Mouse (Mus musculus) hindbrain, embryonic 11.5 days (tissue): ENCODE results near the gene Oprl1. TPM values are rescaled to one million over a fixed set of nuclear protein-coding genes. Genes with fewer than 3 reads are reported as not detected.

Experiments
- ATAC-seq: fragments of 200-750 bp; cut with Nextera tagmentation; 2 replicates; pipeline ENCODE4 v1.8.0; 2017; ENCODE audit warnings: mild to moderate bottlenecking, moderate TSS enrichment, moderate library complexity; ENCODE audit not compliant: low FRiP score
- DNase-seq: peaks from one replicate; pipeline ENCODE4 v3.0.0-alpha.2; 2015; ENCODE audit warnings: low spot score
- H3K27ac ChIP-seq: fragments of 300-500 bp; sonication (generic); 2 replicates; pipeline ENCODE4 v1.5.1; 2014; ENCODE audit warnings: mild to moderate bottlenecking, low read depth, low read length
- H3K27me3 ChIP-seq: fragments of 300-500 bp; sonication (generic); 2 replicates; pipeline ENCODE4 v1.6.1; 2014; ENCODE audit warnings: mild to moderate bottlenecking, low read length, moderate library complexity, mixed read lengths; ENCODE audit not compliant: control insufficient read depth, insufficient read depth
- H3K36me3 ChIP-seq: fragments of 300-500 bp; sonication (generic); 2 replicates; pipeline ENCODE4 v1.6.1; 2014; ENCODE audit warnings: mild to moderate bottlenecking, low read length, moderate library complexity, mixed read lengths; ENCODE audit not compliant: control insufficient read depth, insufficient read depth
- H3K4me1 ChIP-seq: fragments of 300-500 bp; sonication (generic); replicated peaks from 2 replicates; pipeline ENCODE4 v1.6.1; 2014; ENCODE audit warnings: low read length, mixed read lengths; ENCODE audit not compliant: control insufficient read depth, insufficient read depth
- H3K4me2 ChIP-seq: fragments of 300-500 bp; sonication (generic); replicated peaks from 2 replicates; pipeline ENCODE4 v1.6.1; 2014; ENCODE audit warnings: mild to moderate bottlenecking, low read depth, low read length
- H3K4me3 ChIP-seq: fragments of 300-500 bp; sonication (generic); 2 replicates; pipeline ENCODE4 v1.5.1; 2014; ENCODE audit warnings: low read depth, low read length
- H3K9ac ChIP-seq: fragments of 300-500 bp; sonication (generic); 2 replicates; pipeline ENCODE4 v1.6.1; 2014; ENCODE audit warnings: low read depth, low read length
- H3K9me3 ChIP-seq: fragments of 300-500 bp; sonication (generic); 2 replicates; pipeline ENCODE4 v1.6.1; 2016; ENCODE audit warnings: low read length; ENCODE audit not compliant: control insufficient read depth
- WGBS: fragments of 180-500 bp; shearing (Covaris S2); extraction: QIAGEN DNeasy Blood & Tissue Kit; methylation state at CpG from one replicate; pipeline ENCODE4 v1.1.7; 2014; 5-methylcytosine and 5-hydroxymethylcytosine counted together
- polyA plus RNA-seq: library from polyadenylated mRNA; unstranded; fragments of >200 nt; fragmentation: Nextera tagmentation; extraction: Ambion mirVana; gene quantifications from 2 replicates; pipeline ENCODE4 v1.2.1, GENCODE M21; 2014

The Oprl1 gene
- polyA plus RNA-seq, 1 experiment from 2014 or later = 21.6 TPM

DNA sequence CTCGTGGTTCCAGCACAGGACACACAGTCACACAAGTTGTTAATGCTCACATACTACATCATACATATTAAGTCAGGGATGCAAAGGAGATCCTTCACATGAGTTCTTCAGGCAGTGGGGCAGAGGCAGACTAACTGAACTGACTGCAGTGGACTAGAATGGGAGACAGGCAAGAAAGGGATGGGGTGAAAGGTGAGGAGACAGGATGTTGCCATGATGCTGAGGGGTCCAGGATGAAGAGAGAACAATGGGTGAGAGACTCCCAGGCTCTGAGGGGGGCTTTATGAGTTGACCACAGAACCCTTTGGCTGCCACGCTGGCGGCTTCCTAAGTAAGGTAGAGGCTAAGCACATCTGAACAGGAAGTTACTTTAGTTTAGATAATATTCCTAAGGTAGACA, 20.2 kb upstream of the Oprl1 start:
- WGBS = 91% methylated on average over 3 of the region's 3 CpGs
- Histone ChIP-seq H3K4me1 (no peaks in the 10 kb centered on the region), H3K9me3 (no peaks in the 10 kb centered on the region), H3K27ac (no peak overlapping the region), H3K4me2 (peak overlapping the region; percentile 90; the same call in 1 of the 2 replicates), H3K36me3 (no peaks in the 10 kb centered on the region), H3K9ac (no peak overlapping the region), H3K4me3 (no peak overlapping the region), H3K27me3 (no peaks in the 10 kb centered on the region)
- no peak for DNase-seq
- no peak for ATAC-seq

DNA sequence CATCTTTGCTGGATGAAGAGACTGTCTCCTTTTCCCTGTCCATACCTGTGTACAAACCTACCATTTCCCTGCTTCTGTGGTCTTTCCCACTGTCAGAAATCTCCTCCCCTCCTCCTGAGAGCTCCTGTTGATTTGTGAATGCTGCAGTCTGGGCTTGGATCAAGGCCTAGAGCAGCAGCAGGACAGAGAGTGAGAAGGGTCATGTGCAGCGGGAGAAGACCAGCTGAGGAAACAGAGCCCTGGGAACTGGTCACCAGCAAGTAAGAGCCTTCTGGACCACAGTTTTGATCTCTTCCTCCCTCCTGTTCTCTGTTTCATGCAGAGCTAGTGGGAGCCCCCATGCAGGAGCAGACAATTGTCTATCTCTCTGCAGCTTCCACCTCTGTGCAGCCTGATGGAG, 19.0 kb upstream of the Oprl1 start:
- Histone ChIP-seq H3K9me3 (no peaks in the 10 kb centered on the region), H3K4me3 (no peak overlapping the region), H3K4me2 (no peak overlapping the region), H3K27ac (no peak overlapping the region), H3K4me1 (no peaks in the 10 kb centered on the region), H3K9ac (no peak overlapping the region), H3K27me3 (no peaks in the 10 kb centered on the region), H3K36me3 (no peaks in the 10 kb centered on the region)
- ATAC-seq = no peak
- 79% methylated on average over 1 of the region's 1 CpGs for WGBS
- no peak for DNase-seq

DNA sequence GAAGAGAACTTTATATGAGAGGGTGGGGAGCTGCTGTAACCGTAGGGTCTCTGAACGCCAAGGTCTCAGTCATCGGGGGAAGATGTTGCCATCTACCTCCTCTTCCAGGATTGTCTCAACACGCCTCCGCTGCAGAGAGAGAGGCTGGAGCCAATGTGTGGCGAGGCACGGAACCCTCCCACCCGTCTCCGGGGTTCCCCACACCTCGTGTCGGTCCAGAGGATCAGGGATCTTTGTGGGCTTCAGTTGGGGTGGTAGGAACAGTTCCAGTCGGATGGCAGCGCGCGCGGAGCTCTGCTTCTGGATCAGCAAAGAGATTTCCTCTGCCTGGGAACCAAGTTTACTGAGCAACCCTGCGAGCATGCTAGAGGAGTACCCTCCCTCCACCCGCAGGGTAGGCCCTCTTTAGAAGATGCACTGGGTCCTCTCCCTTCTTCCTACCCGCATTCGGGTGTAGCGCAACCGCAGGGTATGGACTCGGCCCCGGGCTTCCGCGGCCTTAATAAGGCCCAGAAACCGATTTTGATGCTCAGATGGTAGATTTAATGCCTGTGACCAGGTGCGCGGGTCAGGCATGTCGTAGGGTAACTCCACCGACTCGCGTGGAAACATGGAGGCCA, 17.9 kb upstream of the Oprl1 start:
- Histone ChIP-seq H3K4me1 (no peaks in the 10 kb centered on the region), H3K36me3 (no peaks in the 10 kb centered on the region), H3K27me3 (no peaks in the 10 kb centered on the region), H3K4me3 (no peak overlapping the region), H3K4me2 (no peak overlapping the region), H3K9ac (no peak overlapping the region), H3K9me3 (no peaks in the 10 kb centered on the region), H3K27ac (no peak overlapping the region)
- DNase-seq (no peak), ATAC-seq (no peak)
- WGBS = 73% methylated on average over 33 of the region's 33 CpGs

DNA sequence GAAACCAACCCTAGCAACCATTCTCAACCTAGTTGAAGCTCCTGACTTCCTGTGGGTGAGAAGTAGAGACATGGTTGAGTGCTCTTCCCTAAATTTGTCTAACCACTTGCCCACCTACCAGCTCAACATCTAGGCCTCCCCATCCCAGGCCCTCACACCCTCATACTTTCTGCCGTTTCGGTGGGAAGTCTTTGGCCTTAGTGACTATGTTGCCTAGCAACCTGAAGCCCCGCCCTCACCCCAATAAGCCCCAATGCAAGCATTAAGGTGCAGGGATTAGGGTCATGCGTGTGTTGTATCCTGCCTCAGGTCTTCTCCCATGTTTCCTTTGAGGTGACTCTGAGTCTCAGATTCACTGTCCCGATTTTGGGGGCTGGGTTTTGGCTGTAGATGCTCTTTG, 16.6 kb upstream of the Oprl1 start, which contains the start of gene Lkaaear1:
Gene Lkaaear1 (minus strand): TSS at position 202 of the 400 bp plus-strand sequence.
- Histone ChIP-seq H3K9ac (no peak within 1 kb of the TSS), H3K27me3 (no peaks in the 10 kb centered on the region), H3K27ac (no peak within 1 kb of the TSS), H3K4me2 (no peak within 1 kb of the TSS), H3K9me3 (no peaks in the 10 kb centered on the region), H3K4me1 (no peaks in the 10 kb centered on the region), H3K4me3 (no peak within 1 kb of the TSS), H3K36me3 (no peaks in the 10 kb centered on the region)
- DNase-seq (no peak), ATAC-seq (no peak)
- 50% methylated on average over 5 of the region's 5 CpGs for WGBS

DNA sequence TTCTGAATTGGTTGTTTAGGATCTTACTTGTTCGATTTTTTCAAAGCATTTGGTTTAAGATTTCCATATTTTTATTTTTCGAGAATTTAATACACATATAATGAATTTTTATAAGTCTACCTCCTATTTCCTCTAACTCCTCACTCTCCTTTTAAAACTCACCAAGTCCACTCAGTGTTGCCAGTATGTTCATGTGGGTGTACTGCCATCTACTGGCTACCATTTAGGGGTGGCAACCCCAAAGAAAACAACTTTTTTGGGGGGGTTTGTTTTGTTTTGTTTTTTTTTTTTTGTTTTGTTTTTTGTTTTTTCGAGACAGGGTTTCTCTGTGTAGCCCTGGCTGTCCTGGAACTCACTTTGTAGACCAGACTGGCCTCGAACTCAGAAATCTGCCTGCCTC, 8.1 kb upstream of the Oprl1 start:
- DNase-seq = peak; percentile 20
- Histone ChIP-seq H3K36me3 (no peaks in the 10 kb centered on the region), H3K9ac (no peak overlapping the region), H3K9me3 (no peaks in the 10 kb centered on the region), H3K4me3 (no peak overlapping the region), H3K27ac (no peak overlapping the region), H3K27me3 (no peaks in the 10 kb centered on the region), H3K4me2 (no peak overlapping the region), H3K4me1 (no peaks in the 10 kb centered on the region)
- ATAC-seq = no peak
- 39% methylated on average over 4 of the region's 4 CpGs for WGBS

DNA sequence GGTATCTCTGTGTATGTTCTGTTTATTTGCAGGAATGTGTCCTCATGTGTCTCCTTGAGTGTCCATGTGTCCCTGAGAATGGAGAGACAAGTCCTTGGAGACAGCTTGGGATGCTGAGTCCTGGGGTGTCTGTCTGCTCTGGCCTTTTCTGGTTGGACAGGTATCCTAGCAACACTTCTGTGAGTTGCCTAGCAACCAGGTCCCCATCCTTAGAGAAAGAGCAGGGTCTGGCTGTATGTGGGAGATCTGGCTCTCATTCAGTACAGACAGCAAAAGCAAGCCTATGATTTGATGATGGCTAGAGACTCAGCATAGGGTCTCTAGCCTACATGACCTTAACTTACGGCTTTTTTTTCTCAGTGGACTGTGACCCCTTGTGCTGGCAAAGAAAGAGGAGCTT, 1.1 kb upstream of the Oprl1 start:
- H3K27ac ChIP-seq = peak overlapping the region; percentile 69
- H3K4me3 ChIP-seq = no peak overlapping the region
- H3K4me2 ChIP-seq = no peak overlapping the region
- no peaks in the 10 kb centered on the region for H3K27me3 ChIP-seq
- ATAC-seq (peak; percentile 70), DNase-seq (peak; percentile 50)
- no peaks in the 10 kb centered on the region for H3K9me3 ChIP-seq
- H3K4me1 ChIP-seq = peaks cover 4% of the 10 kb centered on the region
- no peaks in the 10 kb centered on the region for H3K36me3 ChIP-seq
- WGBS = 70% methylated on average over 1 of the region's 1 CpGs
- no peak overlapping the region for H3K9ac ChIP-seq

DNA sequence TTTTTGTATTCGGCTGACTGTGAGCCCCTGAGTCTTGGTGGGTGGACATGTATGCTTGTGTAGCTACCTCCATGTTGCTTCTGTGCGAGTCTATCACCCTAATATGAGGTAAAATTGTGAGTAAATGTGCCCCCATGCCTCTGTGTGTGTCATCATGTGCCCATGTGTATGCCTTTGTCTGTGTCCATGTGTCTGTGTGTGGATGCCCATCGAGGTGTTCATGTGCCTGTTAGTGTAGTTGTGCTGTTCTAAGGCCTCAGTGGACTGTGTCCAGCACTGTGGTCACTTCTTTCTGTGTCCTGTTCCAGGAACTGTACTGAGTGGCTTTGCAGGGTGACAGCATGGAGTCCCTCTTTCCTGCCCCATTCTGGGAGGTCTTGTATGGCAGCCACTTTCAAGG, 566 bp downstream of the Oprl1 start:
- peak overlapping the region; percentile 42 for H3K4me2 ChIP-seq
- H3K4me3 ChIP-seq = peak overlapping the region; percentile 38
- peaks cover 4% of the 10 kb centered on the region for H3K4me1 ChIP-seq
- no peaks in the 10 kb centered on the region for H3K9me3 ChIP-seq
- 67% methylated on average over 3 of the region's 3 CpGs for WGBS
- no peaks in the 10 kb centered on the region for H3K36me3 ChIP-seq
- H3K27me3 ChIP-seq = no peaks in the 10 kb centered on the region
- H3K27ac ChIP-seq = peak overlapping the region; percentile 65; the same call in 1 of the 2 replicates
- H3K9ac ChIP-seq = peak overlapping the region; percentile 54
- ATAC-seq = peak; percentile 41
- no peak for DNase-seq

DNA sequence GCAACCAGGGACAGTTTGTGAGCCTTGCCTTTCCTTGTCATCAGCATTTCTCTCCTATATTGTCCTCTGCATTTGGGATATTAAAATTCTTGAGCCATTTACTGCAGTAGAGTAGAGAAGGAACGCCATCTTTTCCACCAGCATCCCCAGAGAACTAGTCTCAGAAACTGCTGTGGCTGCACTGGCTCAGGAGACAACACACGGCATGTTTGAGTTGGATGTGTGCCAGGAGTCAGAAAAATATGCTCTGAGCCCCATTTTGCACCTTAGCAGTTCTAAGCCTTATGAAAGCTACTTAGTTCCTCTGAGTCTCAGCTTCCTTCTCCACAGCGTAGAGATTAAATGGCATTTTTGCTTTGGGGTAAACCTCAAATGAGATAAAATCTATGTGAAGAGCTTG, 2.2 kb downstream of the Oprl1 start:
- ATAC-seq (no peak), DNase-seq (no peak)
- Histone ChIP-seq H3K9me3 (no peaks in the 10 kb centered on the region), H3K36me3 (no peaks in the 10 kb centered on the region), H3K9ac (no peak overlapping the region), H3K4me3 (no peak overlapping the region), H3K27me3 (no peaks in the 10 kb centered on the region), H3K4me2 (no peak overlapping the region), H3K27ac (no peak overlapping the region), H3K4me1 (peaks cover 4% of the 10 kb centered on the region)
- WGBS = 77% methylated on average over 3 of the region's 3 CpGs

DNA sequence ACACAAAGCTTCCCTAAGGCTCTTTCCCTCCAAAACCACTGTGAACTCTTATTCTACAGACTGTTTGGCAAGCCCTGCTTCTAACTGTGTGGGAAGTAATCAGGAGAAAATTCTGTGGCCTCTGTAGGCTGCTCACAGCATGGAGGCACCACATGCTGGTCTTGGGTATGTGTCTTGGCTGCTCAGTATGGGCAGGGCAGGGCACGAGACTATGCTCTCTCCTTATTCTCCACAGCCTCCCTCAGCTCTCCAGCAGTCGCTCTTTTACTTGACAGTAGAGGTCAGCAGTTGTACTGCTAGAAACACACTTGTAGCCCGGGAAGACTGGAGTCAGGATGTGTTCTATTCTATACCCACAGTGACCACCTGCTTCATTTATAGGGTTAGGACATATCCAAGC, 5.2 kb downstream of the Oprl1 start:
- Histone ChIP-seq H3K9me3 (no peaks in the 10 kb centered on the region), H3K4me2 (no peak overlapping the region), H3K36me3 (no peaks in the 10 kb centered on the region), H3K27ac (no peak overlapping the region), H3K4me3 (no peak overlapping the region), H3K4me1 (peaks cover 4% of the 10 kb centered on the region), H3K27me3 (no peaks in the 10 kb centered on the region), H3K9ac (no peak overlapping the region)
- DNase-seq (no peak), ATAC-seq (no peak)
- whole genome bisulfite sequencing = 28% methylated on average over 3 of the region's 3 CpGs
